Mouse (Mus musculus): ENCODE measurements around the gene Nrbf2.

Gene Nrbf2

DNA sequence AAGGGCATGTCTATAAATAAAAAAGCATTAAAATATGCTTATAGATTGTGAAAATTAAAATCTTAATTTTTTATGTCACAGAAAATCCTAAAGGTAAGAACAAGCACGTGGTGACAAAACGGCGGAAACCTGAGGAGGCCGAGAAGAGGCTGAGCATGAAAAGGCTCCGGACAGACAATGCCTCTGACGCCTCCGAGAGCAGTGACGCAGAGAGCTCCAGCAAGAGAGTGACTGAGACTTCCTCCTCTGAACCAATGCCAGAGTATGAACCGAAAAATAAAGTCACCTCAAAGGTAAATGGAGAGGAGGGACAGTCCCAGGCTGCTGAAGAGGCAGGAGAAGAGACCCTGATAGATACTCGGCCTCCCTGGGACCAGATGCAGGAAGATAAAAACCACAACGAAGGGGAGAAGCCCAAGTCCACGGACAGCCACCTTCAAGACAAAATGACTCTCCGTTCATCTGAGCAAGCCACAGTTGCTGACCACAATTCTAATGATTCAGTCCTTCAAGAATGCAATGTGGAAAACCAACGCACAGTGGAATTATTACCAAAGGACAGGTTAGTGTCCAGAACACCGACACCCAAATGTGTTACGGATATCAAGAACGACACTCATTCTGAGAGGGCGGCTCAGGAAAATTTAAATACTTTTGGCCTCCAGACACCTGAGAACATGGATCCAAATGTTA, 66.1 kb downstream of the Nrbf2 start:
- no peak for DNase-seq (ENCODE audit: extremely low spot score, low spot score)

DNA sequence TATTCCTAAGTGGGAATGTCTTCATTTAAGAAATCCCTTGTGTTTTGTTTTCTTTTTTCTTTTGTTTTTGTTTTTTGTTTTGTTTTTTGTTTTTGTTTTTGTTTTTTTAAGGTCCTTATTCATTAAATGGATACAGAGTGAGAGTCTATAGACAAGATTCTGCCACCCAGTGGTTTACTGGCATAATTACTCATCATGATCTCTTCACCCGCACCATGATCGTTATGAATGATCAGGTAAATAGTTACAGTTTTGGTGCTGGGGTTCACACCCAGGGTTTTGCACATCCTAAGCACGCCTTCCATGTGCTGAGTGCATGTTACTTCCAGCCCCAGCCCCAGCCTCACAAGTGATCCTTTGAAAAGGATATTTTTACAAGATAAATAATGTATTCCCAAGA, 68.2 kb downstream of the Nrbf2 start:
- DNase-seq (ENCODE audit: extremely low spot score, low spot score), result no peak
